Mouse (Mus musculus) cerebral cortex, adult 2 months (tissue): Measurements from ENCODE around the gene Cep97.

Source experiments
- WGBS: fragments of 180-500 bp; shearing (Covaris S2); methylation state at CpG from one replicate; pipeline ENCODE4 v1.1.7; 2018; 5-methylcytosine and 5-hydroxymethylcytosine counted together

Cep97 gene

GRCm38 (mm10) chr16:55934453-55935037 lies at the start of gene Cep97:
TSS of gene Cep97 (minus strand) at chr16:55934855.
- WGBS: under 1% methylated on average over 24 of the region's 24 CpGs

GRCm38 (mm10) chr16:55974903-55975285 lies 40.2 kb upstream of the Cep97 start:
- WGBS: under 1% methylated on average over 14 of the region's 14 CpGs

- WGBS: under 1% methylated on average over 55 of the region's 55 CpGs
Observed at GRCm38 (mm10) chr16:55974256-55974902, 39.7 kb upstream of the Cep97 start.

- WGBS: under 1% methylated on average over 81 of the region's 86 CpGs
Observed at GRCm38 (mm10) chr16:55973431-55974255, 39.0 kb upstream of the Cep97 start, which contains the start of gene Zbtb11. TSS of gene Zbtb11 (plus strand) at chr16:55973883.

GRCm38 (mm10) chr16:55972626-55973201 lies 38.1 kb upstream of the Cep97 start:
- 49% methylated on average over 10 of the region's 10 CpGs for WGBS

- 72% methylated on average over 6 of the region's 6 CpGs for WGBS
Observed at GRCm38 (mm10) chr16:55971735-55972615, 37.3 kb upstream of the Cep97 start.

GRCm38 (mm10) chr16:55970416-55970815 lies 35.8 kb upstream of the Cep97 start:
- 77% methylated on average over 5 of the region's 5 CpGs for WGBS

- WGBS: 63% methylated on average over 3 of the region's 3 CpGs
Observed at GRCm38 (mm10) chr16:55969147-55969546, 34.5 kb upstream of the Cep97 start.

GRCm38 (mm10) chr16:55967221-55967620 lies 32.6 kb upstream of the Cep97 start:
- 14% methylated on average over 1 of the region's 1 CpGs for WGBS

- under 1% methylated on average over 42 of the region's 42 CpGs for WGBS
Observed at GRCm38 (mm10) chr16:55966212-55966871, 31.7 kb upstream of the Cep97 start, which contains the start of gene Rpl24. TSS of gene Rpl24 (plus strand) at chr16:55966275.

GRCm38 (mm10) chr16:55964126-55964949 lies 29.7 kb upstream of the Cep97 start:
- 45% methylated on average over 4 of the region's 4 CpGs for WGBS

- 92% methylated on average over 6 of the region's 11 CpGs for WGBS
Observed at GRCm38 (mm10) chr16:55963068-55963467, 28.4 kb upstream of the Cep97 start.

GRCm38 (mm10) chr16:55954196-55954595 lies 19.5 kb upstream of the Cep97 start:
- 93% methylated on average over 9 of the region's 9 CpGs for WGBS

- WGBS: 80% methylated on average over 7 of the region's 7 CpGs
Observed at GRCm38 (mm10) chr16:55951679-55952327, 17.1 kb upstream of the Cep97 start.

GRCm38 (mm10) chr16:55950946-55951678 lies 16.5 kb upstream of the Cep97 start:
- WGBS: 32% methylated on average over 19 of the region's 19 CpGs

- WGBS: 68% methylated on average over 3 of the region's 3 CpGs
Observed at GRCm38 (mm10) chr16:55950462-55950861, 15.8 kb upstream of the Cep97 start.

- WGBS: 62% methylated on average over 7 of the region's 7 CpGs
Observed at GRCm38 (mm10) chr16:55948963-55949362, 14.3 kb upstream of the Cep97 start.

- 85% methylated on average over 2 of the region's 2 CpGs for WGBS
Observed at GRCm38 (mm10) chr16:55947876-55948410, 13.3 kb upstream of the Cep97 start.
